Mouse (Mus musculus): ENCODE measurements around the gene Htr1f. TPM values are rescaled to one million over a fixed set of nuclear protein-coding genes. Genes with fewer than 3 reads are reported as not detected.

The Htr1f gene
- polyA plus RNA-seq, 1 experiment from 2014 or later, result not detected

GRCm38 (mm10) chr16:65015241-65015640 lies 90.4 kb downstream of the Htr1f start:
- 85% methylated on average over 4 of the region's 4 CpGs for WGBS (ENCODE audit: missing documents)
- Histone ChIP-seq H3K79me2 (ENCODE audit: inconsistent target) (no peaks in the 10 kb centered on the region), H3K36me3 (ENCODE audit: inconsistent target) (no peaks in the 10 kb centered on the region), H3K27ac (no peak overlapping the region), H3K4me3 (ENCODE audit: inconsistent target) (no peak overlapping the region)

GRCm38 (mm10) chr16:65001993-65002821 lies 103.4 kb downstream of the Htr1f start:
- no peak overlapping the region for H3K4me3 ChIP-seq (ENCODE audit: inconsistent target)
- H3K27ac ChIP-seq, result no peak overlapping the region
- no peaks in the 10 kb centered on the region for H3K79me2 ChIP-seq (ENCODE audit: inconsistent target)
- 70% methylated on average over 6 of the region's 6 CpGs for WGBS (ENCODE audit: missing documents)
- H3K36me3 ChIP-seq (ENCODE audit: inconsistent target), result no peaks in the 10 kb centered on the region

GRCm38 (mm10) chr16:64989279-64989800 lies 116.3 kb downstream of the Htr1f start:
- WGBS (ENCODE audit: missing documents), result 81% methylated on average over 3 of the region's 3 CpGs
- H3K4me3 ChIP-seq (ENCODE audit: inconsistent target), result no peak overlapping the region
- H3K79me2 ChIP-seq (ENCODE audit: inconsistent target), result no peaks in the 10 kb centered on the region
- no peaks in the 10 kb centered on the region for H3K36me3 ChIP-seq (ENCODE audit: inconsistent target)
- H3K27ac ChIP-seq, result no peak overlapping the region

- H3K79me2 ChIP-seq (ENCODE audit: inconsistent target), result no peaks in the 10 kb centered on the region
- WGBS (ENCODE audit: missing documents), result 65% methylated on average over 6 of the region's 6 CpGs
- no peaks in the 10 kb centered on the region for H3K36me3 ChIP-seq (ENCODE audit: inconsistent target)
- H3K4me3 ChIP-seq (ENCODE audit: inconsistent target), result no peak overlapping the region
- H3K27ac ChIP-seq, result no peak overlapping the region
Observed at GRCm38 (mm10) chr16:64987564-64987963, 118.1 kb downstream of the Htr1f start.

- no peaks in the 10 kb centered on the region for H3K79me2 ChIP-seq (ENCODE audit: inconsistent target)
- 76% methylated on average over 2 of the region's 2 CpGs for WGBS (ENCODE audit: missing documents)
- H3K4me3 ChIP-seq (ENCODE audit: inconsistent target), result no peak overlapping the region
- H3K27ac ChIP-seq, result no peak overlapping the region
- H3K36me3 ChIP-seq (ENCODE audit: inconsistent target), result no peaks in the 10 kb centered on the region
Observed at GRCm38 (mm10) chr16:64987049-64987448, 118.6 kb downstream of the Htr1f start.

- no peak overlapping the region for H3K27ac ChIP-seq
- H3K79me2 ChIP-seq (ENCODE audit: inconsistent target), result no peaks in the 10 kb centered on the region
- no peak overlapping the region for H3K4me3 ChIP-seq (ENCODE audit: inconsistent target)
- no peaks in the 10 kb centered on the region for H3K36me3 ChIP-seq (ENCODE audit: inconsistent target)
- WGBS (ENCODE audit: missing documents), result 97% methylated on average over 5 of the region's 5 CpGs
Observed at GRCm38 (mm10) chr16:64974636-64975035, 131.0 kb downstream of the Htr1f start.

GRCm38 (mm10) chr16:64973533-64974305 lies 131.9 kb downstream of the Htr1f start:
- Histone ChIP-seq H3K79me2 (ENCODE audit: inconsistent target) (no peaks in the 10 kb centered on the region), H3K4me3 (ENCODE audit: inconsistent target) (no peak overlapping the region), H3K36me3 (ENCODE audit: inconsistent target) (no peaks in the 10 kb centered on the region), H3K27ac (no peak overlapping the region)
- 55% methylated on average over 4 of the region's 4 CpGs for WGBS (ENCODE audit: missing documents)

GRCm38 (mm10) chr16:64961690-64962089 lies 144.0 kb downstream of the Htr1f start:
- Histone ChIP-seq H3K79me2 (ENCODE audit: inconsistent target) (no peaks in the 10 kb centered on the region), H3K36me3 (ENCODE audit: inconsistent target) (no peaks in the 10 kb centered on the region), H3K4me3 (ENCODE audit: inconsistent target) (no peak overlapping the region), H3K27ac (no peak overlapping the region)
- 89% methylated on average over 4 of the region's 4 CpGs for WGBS (ENCODE audit: missing documents)

- Histone ChIP-seq H3K4me3 (ENCODE audit: inconsistent target) (no peak overlapping the region), H3K36me3 (ENCODE audit: inconsistent target) (no peaks in the 10 kb centered on the region), H3K79me2 (ENCODE audit: inconsistent target) (no peaks in the 10 kb centered on the region), H3K27ac (no peak overlapping the region)
- WGBS (ENCODE audit: missing documents), result 18% methylated on average over 5 of the region's 5 CpGs
Observed at GRCm38 (mm10) chr16:64941646-64942195, 163.9 kb downstream of the Htr1f start.

- Histone ChIP-seq H3K4me3 (ENCODE audit: inconsistent target) (no peak overlapping the region), H3K27ac (no peak overlapping the region), H3K36me3 (ENCODE audit: inconsistent target) (no peaks in the 10 kb centered on the region), H3K79me2 (ENCODE audit: inconsistent target) (no peaks in the 10 kb centered on the region)
- 18% methylated on average over 1 of the region's 1 CpGs for WGBS (ENCODE audit: missing documents)
Observed at GRCm38 (mm10) chr16:64934793-64935192, 170.9 kb downstream of the Htr1f start.

- Histone ChIP-seq H3K79me2 (ENCODE audit: inconsistent target) (no peaks in the 10 kb centered on the region), H3K27ac (no peak overlapping the region), H3K4me3 (ENCODE audit: inconsistent target) (no peak overlapping the region), H3K36me3 (ENCODE audit: inconsistent target) (no peaks in the 10 kb centered on the region)
- 60% methylated on average over 1 of the region's 1 CpGs for WGBS (ENCODE audit: missing documents)
Observed at GRCm38 (mm10) chr16:64934011-64934410, 171.6 kb downstream of the Htr1f start.

GRCm38 (mm10) chr16:64923500-64923899 lies 182.2 kb downstream of the Htr1f start:
- WGBS (ENCODE audit: missing documents), result 89% methylated on average over 9 of the region's 9 CpGs
- H3K27ac ChIP-seq, result no peak overlapping the region
- H3K36me3 ChIP-seq (ENCODE audit: inconsistent target), result no peaks in the 10 kb centered on the region
- H3K79me2 ChIP-seq (ENCODE audit: inconsistent target), result no peaks in the 10 kb centered on the region
- no peak overlapping the region for H3K4me3 ChIP-seq (ENCODE audit: inconsistent target)

- no peaks in the 10 kb centered on the region for H3K79me2 ChIP-seq (ENCODE audit: inconsistent target)
- no peak overlapping the region for H3K27ac ChIP-seq
- no peaks in the 10 kb centered on the region for H3K36me3 ChIP-seq (ENCODE audit: inconsistent target)
- WGBS (ENCODE audit: missing documents), result 95% methylated on average over 9 of the region's 10 CpGs
- no peak overlapping the region for H3K4me3 ChIP-seq (ENCODE audit: inconsistent target)
Observed at GRCm38 (mm10) chr16:64908747-64909146, 196.9 kb downstream of the Htr1f start.

GRCm38 (mm10) chr16:64907112-64907511 lies 198.5 kb downstream of the Htr1f start:
- no peak overlapping the region for H3K4me3 ChIP-seq (ENCODE audit: inconsistent target)
- no peak overlapping the region for H3K27ac ChIP-seq
- no peaks in the 10 kb centered on the region for H3K36me3 ChIP-seq (ENCODE audit: inconsistent target)
- 20% methylated on average over 3 of the region's 3 CpGs for WGBS (ENCODE audit: missing documents)
- no peaks in the 10 kb centered on the region for H3K79me2 ChIP-seq (ENCODE audit: inconsistent target)

- no peaks in the 10 kb centered on the region for H3K79me2 ChIP-seq (ENCODE audit: inconsistent target)
Observed at GRCm38 (mm10) chr16:64903328-64903727, 202.3 kb downstream of the Htr1f start.

More at GRCm38 (mm10) chr16:64903328-64903727, 202.3 kb downstream of the Htr1f start:
- Histone ChIP-seq H3K27ac (no peak overlapping the region), H3K36me3 (ENCODE audit: inconsistent target) (no peaks in the 10 kb centered on the region), H3K4me3 (ENCODE audit: inconsistent target) (no peak overlapping the region)
- 4% methylated on average over 2 of the region's 2 CpGs for WGBS (ENCODE audit: missing documents)

All from macrophage (primary cell).